In genomic region chr2:165842241-165842640, GRCm38 (mm10) we compare ENCODE assay signal across 12 mouse cellular contexts.
"Had no signal": no experiment of that assay in that cellular context is flagged by ENCODE, and none has a peak within 500 bp of the region (broad histone marks: within the 10 kb centered on the region; RNA-seq: fewer than 3 reads in every experiment).

No protein-coding gene starts in this region.

- H3K4me2 ChIP-seq: limb, embryonic 15.5 days; liver, embryonic 12.5 days; lung, embryonic 14.5 days; midbrain, embryonic 11.5 days; stomach, embryonic 15.5 days had no signal

- H3K9ac ChIP-seq: limb, embryonic 15.5 days; liver, embryonic 12.5 days; lung, embryonic 14.5 days; stomach, embryonic 15.5 days had no signal

- ATAC-seq: intestine, embryonic 16.5 days; liver, embryonic 12.5 days had no signal

- DNase-seq: kidney, adult 2 months; kidney, postnatal 36 days; lung, embryonic 14.5 days; lung, postnatal 10 days; thymus, postnatal 14 days had no signal

- H3K9me3 ChIP-seq: limb, embryonic 15.5 days; liver, embryonic 12.5 days; megakaryocyte, embryonic 14.5 days; stomach, embryonic 15.5 days had no signal

- H3K4me3 ChIP-seq: limb, embryonic 15.5 days; liver, embryonic 12.5 days; megakaryocyte, embryonic 14.5 days; stomach, embryonic 15.5 days had no signal

- H3K27ac ChIP-seq: liver, embryonic 12.5 days; macrophage had no signal

- H3K4me1 ChIP-seq: liver, embryonic 12.5 days; stomach, embryonic 15.5 days had no signal

- H3K27me3 ChIP-seq: limb, embryonic 15.5 days; liver, embryonic 12.5 days; megakaryocyte, embryonic 14.5 days; stomach, embryonic 15.5 days had no signal
